Mouse (Mus musculus) liver, adult 2 months (tissue): Measurements from ENCODE around the gene Dhx38.

Source experiments
- CTCF ChIP-seq: fragments of 200-500 bp; IDR thresholded peaks from 2 replicates; pipeline ENCODE4 v1.5.1; 2011; ENCODE audit warnings: low read depth, low read length, control low read depth
- POLR2A ChIP-seq: fragments of 200-500 bp; IDR thresholded peaks from 2 replicates; pipeline ENCODE4 v1.6.1; 2011; ENCODE audit warnings: low read length, control low read depth; ENCODE audit not compliant: insufficient read depth; ENCODE audit errors: extremely low read depth

DNA sequence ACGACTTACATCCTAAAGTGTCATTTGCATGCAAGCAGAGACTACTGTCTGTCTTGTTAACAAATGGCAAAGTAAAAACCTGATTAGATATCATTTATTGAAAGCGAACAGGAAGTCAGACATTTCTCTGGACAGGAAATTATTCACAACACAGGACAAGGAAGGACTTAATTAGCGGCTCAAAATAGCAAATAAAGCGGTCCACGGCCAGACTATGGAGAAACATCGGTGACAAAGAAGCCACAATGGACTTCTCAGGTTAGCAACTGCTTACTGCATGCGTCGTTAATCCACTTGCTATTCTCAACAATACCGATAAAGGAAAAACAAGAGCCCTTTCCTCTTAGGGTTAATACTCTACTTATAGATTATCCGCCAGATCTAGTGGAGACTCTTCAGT, 895 bp downstream of the Dhx38 start:
- TF ChIP-seq POLR2A (no peak), CTCF (no peak)
